Mouse (Mus musculus): Measurements from ENCODE around the gene Cyp2a4.
"Not testable (repeated sequence)": the region's sequence is repeated elsewhere in the genome, so short reads cannot be mapped to it uniquely, and the experiment has no call there.

GRCm38 (mm10) chr7:26315809-26316208 lies 8.8 kb downstream of the Cyp2a4 start:
- TF ChIP-seq CTCF (IDR thresholded peaks at IDR 0.05; ENCODE audit: extremely low read depth, insufficient read depth, insufficient read length, insufficient replicate concordance); POLR2A (IDR thresholded peaks at IDR 0.05; ENCODE audit: low read depth, low read length): not testable (repeated sequence)

Data from spleen, adult 2 months (tissue).